Mouse (Mus musculus) brain, embryonic 14.5 days (tissue): ENCODE measurements around the gene Lrrc45.

Source experiments
- CTCF ChIP-seq: fragments of 200-500 bp; IDR thresholded peaks from 2 replicates; pipeline ENCODE4 v1.5.1; 2012; ENCODE audit warnings: inconsistent platforms, mild to moderate bottlenecking, moderate library complexity, borderline replicate concordance; ENCODE audit not compliant: insufficient read depth, insufficient read length; ENCODE audit errors: extremely low read depth
- POLR2A ChIP-seq: fragments of 200-500 bp; IDR thresholded peaks from 2 replicates; pipeline ENCODE4 v1.6.1; 2012; ENCODE audit warnings: mild to moderate bottlenecking, inconsistent platforms, borderline replicate concordance; ENCODE audit not compliant: poor library complexity, insufficient read depth, insufficient read length, severe bottlenecking; ENCODE audit errors: extremely low read depth

DNA sequence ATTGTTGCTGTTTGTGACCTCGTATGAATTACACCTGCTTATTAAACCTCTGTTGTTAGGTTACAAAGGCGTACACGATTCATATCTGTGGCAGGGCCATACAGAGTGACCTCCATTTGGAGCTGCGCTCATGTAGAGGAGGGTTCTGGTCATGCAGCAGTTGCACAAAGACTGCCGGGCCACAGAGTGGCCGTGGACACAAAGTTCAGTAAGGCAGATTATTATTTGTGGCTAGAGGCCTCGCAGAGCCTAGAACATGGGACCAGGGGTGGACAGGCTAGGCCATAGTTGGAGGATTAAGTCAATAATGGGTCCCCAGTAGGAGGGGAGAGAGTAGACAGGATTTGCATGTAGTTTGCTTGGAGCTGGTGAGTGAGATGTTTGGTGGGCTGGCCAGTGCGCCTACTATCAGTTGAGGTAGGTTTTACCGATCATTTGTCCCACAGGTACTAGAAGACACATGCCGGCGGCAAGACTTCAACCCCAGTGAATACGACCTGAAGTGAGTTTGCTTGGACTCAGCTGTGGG is 40.1 kb upstream of the Lrrc45 start:
- TF ChIP-seq CTCF (no peak), POLR2A (no peak)
